Mouse (Mus musculus): ENCODE measurements around the gene Ccdc18. TPM values are rescaled to one million over a fixed set of nuclear protein-coding genes. Genes with fewer than 3 reads are reported as not detected.

The Ccdc18 gene
- polyA plus RNA-seq (2015; fragmentation: Illumina TruSeq; extraction: RNeasy Lipid Tissue Mini Kit (QIAGEN cat#74804); ENCODE audit: insufficient read depth, low replicate concordance) = 2.1 TPM

DNA sequence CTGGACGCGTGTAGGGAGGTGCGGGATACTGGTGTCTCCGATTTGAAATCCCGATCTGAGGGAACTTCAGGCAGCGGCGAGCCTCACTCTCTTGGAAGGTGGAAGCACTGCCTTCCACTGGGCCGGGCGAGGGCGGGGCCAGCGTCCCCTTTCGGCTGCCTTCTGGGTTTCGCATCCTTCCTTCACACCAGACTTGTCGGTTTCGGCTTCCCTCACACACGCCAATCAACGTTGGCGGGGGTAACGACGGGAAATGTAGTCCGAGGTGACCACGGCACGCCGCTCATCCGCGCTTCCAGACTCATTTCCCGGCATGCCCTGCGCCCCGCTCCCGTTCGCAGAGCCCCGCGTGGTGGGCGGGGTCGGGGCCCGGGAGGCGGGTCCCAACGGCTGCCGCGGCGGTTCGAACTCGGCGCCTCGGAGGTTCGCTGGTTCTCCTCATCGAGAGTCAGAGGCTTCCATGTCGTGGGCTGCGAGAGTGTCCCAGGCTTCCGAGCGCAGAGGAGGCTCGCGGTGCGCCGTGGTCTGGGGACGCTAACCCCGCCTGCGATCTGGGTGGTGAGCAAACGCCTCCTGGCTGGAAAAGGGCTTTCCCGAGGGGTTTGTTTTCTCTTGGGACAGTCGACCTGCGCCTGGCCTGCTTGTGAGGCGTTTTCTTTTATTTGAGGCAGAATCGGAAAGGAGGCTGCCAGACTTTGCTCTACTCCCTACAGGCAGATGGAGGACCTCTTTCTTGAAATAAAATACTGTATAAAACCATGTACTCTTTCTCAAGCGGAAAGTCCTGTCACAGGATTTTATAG lies at the start of gene Ccdc18, which contains the start of gene Tmed5:
Ccdc18 (plus strand) TSS at position 435 of the 803 bp plus-strand sequence.
Tmed5 (minus strand) TSS at position 180 of the 803 bp plus-strand sequence.

DNA sequence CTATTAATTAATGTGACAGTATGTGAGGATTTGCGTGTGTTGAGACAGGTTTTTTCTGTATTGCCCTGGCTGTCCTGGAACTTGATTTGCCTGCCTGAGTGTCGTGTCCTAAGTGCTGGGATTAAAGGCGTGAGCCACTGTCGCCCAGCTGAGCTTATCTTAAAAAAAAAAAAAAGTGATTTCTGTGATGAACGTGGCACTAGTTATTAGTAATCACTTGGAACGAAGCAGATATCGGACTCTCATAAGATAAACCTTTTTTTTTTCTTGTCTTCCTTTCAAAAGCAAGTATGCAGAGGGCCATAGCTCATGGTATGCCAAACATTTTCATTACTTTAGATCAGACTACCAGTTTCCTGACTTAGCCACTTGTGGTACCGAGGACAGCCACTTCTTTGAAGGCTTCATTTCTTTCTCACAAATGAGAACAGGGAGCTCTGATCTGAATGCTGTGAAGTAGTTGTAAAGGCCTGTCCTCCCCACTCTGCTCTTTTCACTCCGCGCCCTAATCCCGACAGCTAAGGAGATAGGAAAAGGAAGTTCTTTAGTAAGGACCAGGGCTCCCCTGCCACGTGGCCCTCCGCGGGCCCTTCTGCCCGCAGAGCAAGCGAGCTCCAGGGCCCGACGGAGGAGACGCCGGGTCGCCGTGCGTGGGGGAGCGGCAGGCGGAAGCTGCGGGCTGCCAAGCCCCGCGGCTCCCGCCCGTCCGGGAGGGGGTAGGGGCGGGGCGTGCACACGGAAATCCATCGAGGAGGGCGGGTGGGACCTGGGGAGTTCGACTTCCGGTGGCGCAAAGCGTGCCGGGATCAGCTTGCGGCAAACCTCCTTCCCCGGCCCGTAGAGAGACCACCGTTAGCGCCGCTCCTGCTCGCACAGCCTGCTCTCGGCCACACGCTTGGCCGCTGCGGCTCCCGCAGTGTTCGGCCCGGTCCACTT lies 135.7 kb downstream of the Ccdc18 start, which contains the start of gene Dr1:
Dr1 (plus strand) TSS at position 771 of the 936 bp plus-strand sequence.

Other genes with a start within 250 kb of the Ccdc18 start
- 1,595 TPM for gene Rpl5, start 232.4 kb upstream of the Ccdc18 start, polyA plus RNA-seq (2015; fragmentation: Illumina TruSeq; extraction: RNeasy Lipid Tissue Mini Kit (QIAGEN cat#74804); ENCODE audit: insufficient read depth, low replicate concordance)
- 76.7 TPM for gene Fam69a, start 145.8 kb upstream of the Ccdc18 start, polyA plus RNA-seq (2015; fragmentation: Illumina TruSeq; extraction: RNeasy Lipid Tissue Mini Kit (QIAGEN cat#74804); ENCODE audit: insufficient read depth, low replicate concordance)
- 69.6 TPM for gene Mtf2, start 67.2 kb upstream of the Ccdc18 start, polyA plus RNA-seq (2015; fragmentation: Illumina TruSeq; extraction: RNeasy Lipid Tissue Mini Kit (QIAGEN cat#74804); ENCODE audit: insufficient read depth, low replicate concordance)
- gene Tmed5, start 255 bp upstream of the Ccdc18 start, polyA plus RNA-seq (2015; fragmentation: Illumina TruSeq; extraction: RNeasy Lipid Tissue Mini Kit (QIAGEN cat#74804); ENCODE audit: insufficient read depth, low replicate concordance) = 62.4 TPM
- 65.8 TPM for gene Dr1, start 136.0 kb downstream of the Ccdc18 start, polyA plus RNA-seq (2015; fragmentation: Illumina TruSeq; extraction: RNeasy Lipid Tissue Mini Kit (QIAGEN cat#74804); ENCODE audit: insufficient read depth, low replicate concordance)
- 6.3 TPM for gene Pigg, start 179.7 kb downstream of the Ccdc18 start, polyA plus RNA-seq (2015; fragmentation: Illumina TruSeq; extraction: RNeasy Lipid Tissue Mini Kit (QIAGEN cat#74804); ENCODE audit: insufficient read depth, low replicate concordance)
- not detected for gene Gm42517, start 235.0 kb downstream of the Ccdc18 start, polyA plus RNA-seq (2015; fragmentation: Illumina TruSeq; extraction: RNeasy Lipid Tissue Mini Kit (QIAGEN cat#74804); ENCODE audit: insufficient read depth, low replicate concordance)